Mouse (Mus musculus): ENCODE measurements around the gene 1700020L24Rik.

The 1700020L24Rik gene

DNA sequence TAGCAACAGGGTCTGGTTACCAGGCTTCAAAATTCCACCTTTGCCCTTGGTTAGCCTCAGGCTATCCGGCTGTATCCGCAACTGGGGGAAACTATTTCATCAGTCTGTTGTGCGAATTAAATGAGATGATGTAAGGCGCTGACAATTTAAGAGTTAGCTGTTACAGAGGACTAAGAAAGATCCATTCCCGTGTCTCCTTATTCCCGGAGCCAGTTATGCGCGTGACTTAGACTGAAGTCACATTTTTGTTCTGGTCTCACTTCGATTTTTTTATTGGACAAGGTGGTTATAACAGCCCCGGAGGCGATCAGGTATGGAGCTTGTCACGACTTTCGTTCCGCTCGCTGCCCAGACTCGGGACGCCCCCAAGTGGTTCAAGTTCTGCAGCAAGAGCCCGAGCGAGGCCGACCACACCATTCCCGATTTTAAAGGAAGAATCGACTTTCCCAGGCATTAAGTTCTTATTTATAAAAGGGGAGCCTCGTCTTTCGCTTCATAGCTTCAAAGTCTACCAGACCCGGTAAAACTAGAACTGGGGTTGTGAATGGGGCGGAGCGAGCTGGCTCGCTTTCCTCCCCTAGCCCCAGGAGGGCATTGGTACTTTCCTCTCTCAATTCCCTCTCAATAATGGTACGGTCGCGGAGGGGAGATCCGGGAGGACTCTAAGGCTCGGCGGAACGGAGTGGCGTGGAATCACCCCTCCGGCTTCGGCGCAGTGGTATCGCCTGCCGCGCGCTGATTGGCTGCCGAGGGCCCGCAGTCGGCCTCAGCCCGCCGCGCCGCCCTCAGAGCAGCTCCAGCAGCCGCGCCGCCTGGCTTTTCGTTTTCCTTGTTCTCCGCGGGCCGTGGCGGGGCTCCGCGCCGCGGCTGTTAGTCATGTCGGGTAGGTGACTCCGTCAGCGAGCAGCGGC, 35.1 kb downstream of the 1700020L24Rik start, which contains the start of gene Taf15:
Taf15 (plus strand) TSS at position 763 of the 911 bp plus-strand sequence.
- peak; percentile 93 for DNase-seq (ENCODE audit: low spot score)

GRCm38 (mm10) chr11:83473235-83474016, 35.9 kb downstream of the 1700020L24Rik start:
- DNase-seq (ENCODE audit: low spot score): no peak

Data from layer of hippocampus, adult 9-10 months (tissue).